Mouse (Mus musculus) forebrain, postnatal 0 days (tissue): Measurements from ENCODE around the gene Eci3. TPM values are rescaled to one million over a fixed set of nuclear protein-coding genes. Genes with fewer than 3 reads are reported as not detected.
A peak's percentile ranks its signal among the peaks of the same experiment; 100 is the strongest.
"Not testable (repeated sequence)": the region's sequence is repeated elsewhere in the genome, so short reads cannot be mapped to it uniquely, and the experiment has no call there.

ENCODE experiments used
- ATAC-seq: fragments of 200-750 bp; cut with Nextera tagmentation; 2 replicates; pipeline ENCODE4 v1.8.0; 2017; ENCODE audit warnings: mild to moderate bottlenecking, moderate library complexity
- DNase-seq: peaks from one replicate; pipeline ENCODE4 v3.0.0-alpha.2; 2015
- H3K27ac ChIP-seq: fragments of 300-500 bp; sonication (generic); 2 replicates; pipeline ENCODE4 v1.5.1; 2014; ENCODE audit warnings: low read depth, mild to moderate bottlenecking, antibody characterized with exemption, low read length, moderate library complexity, mixed read lengths
- H3K27me3 ChIP-seq: fragments of 300-500 bp; sonication (generic); 2 replicates; pipeline ENCODE4 v1.6.1; 2014; ENCODE audit warnings: mild to moderate bottlenecking, low read length, mixed read lengths; ENCODE audit not compliant: insufficient read depth
- H3K36me3 ChIP-seq: fragments of 300-500 bp; sonication (generic); 2 replicates; pipeline ENCODE4 v1.6.1; 2014; ENCODE audit warnings: mild to moderate bottlenecking, moderate library complexity; ENCODE audit not compliant: insufficient read depth
- H3K4me1 ChIP-seq: fragments of 300-500 bp; sonication (generic); 2 replicates; pipeline ENCODE4 v1.6.1; 2014; ENCODE audit warnings: antibody characterized with exemption; ENCODE audit not compliant: insufficient read depth
- H3K4me2 ChIP-seq: fragments of 300-500 bp; sonication (generic); 2 replicates; pipeline ENCODE4 v1.6.1; 2014; ENCODE audit warnings: low read depth, mild to moderate bottlenecking, moderate library complexity
- H3K4me3 ChIP-seq: fragments of 300-500 bp; sonication (generic); 2 replicates; pipeline ENCODE4 v1.5.1; 2014; ENCODE audit warnings: low read depth, low read length, mixed read lengths
- H3K9ac ChIP-seq: fragments of 300-500 bp; sonication (generic); 2 replicates; pipeline ENCODE4 v1.6.1; 2014; ENCODE audit warnings: mild to moderate bottlenecking
- H3K9me3 ChIP-seq: fragments of 300-500 bp; sonication (generic); 2 replicates; pipeline ENCODE4 v1.6.1; 2016; ENCODE audit warnings: low read length
- CTCF ChIP-seq: sonication (generic); IDR thresholded peaks from 2 replicates; pipeline ENCODE4 v1.5.1; 2016; ENCODE audit warnings: antibody characterized with exemption, control low read depth, low read depth
- WGBS: fragments of 180-500 bp; shearing (Covaris S2); extraction: QIAGEN DNeasy Blood & Tissue Kit; methylation state at CpG from one replicate; pipeline ENCODE4 v1.1.7; 2014; 5-methylcytosine and 5-hydroxymethylcytosine counted together
- polyA plus RNA-seq: library from polyadenylated mRNA; unstranded; fragments of >200 nt; fragmentation: Nextera tagmentation; extraction: Ambion mirVana; gene quantifications from 2 replicates; pipeline ENCODE4 v1.2.1, GENCODE M21; 2015
- total RNA-seq: library from RNA; depleted of rRNA; stranded (reverse); fragments of >200 nt; gene quantifications from 2 replicates; pipeline ENCODE4 v1.2.3, GENCODE M21; 2014

The Eci3 gene
- total and polyA plus RNA-seq, 2 experiments from 2014 or later, result 0.23 TPM; not detected in 1

DNA sequence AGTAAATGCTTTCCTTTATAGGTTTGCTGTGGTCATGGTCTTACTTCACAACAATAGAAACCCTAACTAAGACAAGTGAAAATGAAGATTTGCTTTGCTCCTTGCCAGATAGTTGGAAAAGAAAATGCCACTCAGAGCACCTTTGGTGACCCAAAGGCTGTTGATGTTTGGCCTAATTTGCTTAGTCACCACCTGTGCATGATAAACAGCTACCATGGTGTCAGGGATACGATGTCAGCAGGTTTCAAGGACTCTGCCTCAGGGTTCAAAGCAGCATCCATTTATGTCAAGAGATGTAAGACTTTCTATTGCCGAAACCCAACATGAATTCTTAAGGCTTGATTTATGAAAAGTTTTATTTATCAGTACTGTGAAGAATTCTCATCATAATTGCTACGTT lies 13.8 kb upstream of the Eci3 start:
- ATAC-seq, result no peak
- H3K4me2 ChIP-seq, result no peak overlapping the region
- no peaks in the 10 kb centered on the region for H3K27me3 ChIP-seq
- H3K9ac ChIP-seq, result no peak overlapping the region
- no peak for TF ChIP-seq CTCF
- H3K27ac ChIP-seq, result no peak overlapping the region
- H3K36me3 ChIP-seq, result peaks cover 50% of the 10 kb centered on the region
- H3K9me3 ChIP-seq, result no peaks in the 10 kb centered on the region
- no peak overlapping the region for H3K4me3 ChIP-seq
- no peaks in the 10 kb centered on the region for H3K4me1 ChIP-seq
- 96% methylated on average over 3 of the region's 3 CpGs for WGBS
- DNase-seq, result no peak

GRCm38 (mm10) chr13:34976116-34976515 lies 12.5 kb upstream of the Eci3 start:
- no peaks in the 10 kb centered on the region for H3K9me3 ChIP-seq
- TF ChIP-seq CTCF, result no peak
- no peak overlapping the region for H3K4me2 ChIP-seq
- H3K4me3 ChIP-seq, result no peak overlapping the region
- no peak for DNase-seq
- 89% methylated on average over 4 of the region's 4 CpGs for WGBS
- no peak overlapping the region for H3K27ac ChIP-seq
- H3K36me3 ChIP-seq, result peaks cover 38% of the 10 kb centered on the region
- no peaks in the 10 kb centered on the region for H3K27me3 ChIP-seq
- no peak for ATAC-seq
- no peak overlapping the region for H3K9ac ChIP-seq
- no peaks in the 10 kb centered on the region for H3K4me1 ChIP-seq

DNA sequence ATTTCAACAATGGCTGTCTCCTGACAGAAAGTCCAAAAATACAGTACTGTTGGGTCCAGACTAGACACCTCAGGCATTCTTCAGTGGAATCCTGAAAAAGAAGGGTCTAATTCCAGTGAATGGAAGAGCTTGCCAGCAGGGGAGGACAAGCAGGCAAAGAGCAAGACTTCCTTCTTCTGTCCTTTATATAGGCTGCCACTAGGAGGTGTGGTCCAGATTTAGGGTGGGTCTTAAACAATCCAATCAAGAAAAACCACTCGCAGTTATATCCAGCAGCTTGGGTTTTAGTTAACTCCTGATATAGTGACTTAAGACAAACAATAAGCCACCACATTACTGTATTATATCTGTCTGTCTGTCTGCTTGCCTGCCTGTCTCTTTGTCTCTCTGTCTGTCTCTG lies 10.2 kb upstream of the Eci3 start:
- Histone ChIP-seq H3K27me3 (no peaks in the 10 kb centered on the region), H3K4me3 (no peak overlapping the region), H3K9me3 (no peaks in the 10 kb centered on the region), H3K4me2 (no peak overlapping the region), H3K36me3 (peaks cover 19% of the 10 kb centered on the region), H3K27ac (no peak overlapping the region), H3K9ac (no peak overlapping the region), H3K4me1 (no peaks in the 10 kb centered on the region)
- DNase-seq (no peak), ATAC-seq (no peak)
- TF ChIP-seq CTCF, result peak; percentile 9; the same call in 1 of the 2 replicates
- WGBS, result 54% methylated on average over 1 of the region's 1 CpGs

GRCm38 (mm10) chr13:34973149-34973548 lies 9.5 kb upstream of the Eci3 start:
- Histone ChIP-seq H3K4me2 (no peak overlapping the region), H3K4me3 (no peak overlapping the region), H3K27me3 (no peaks in the 10 kb centered on the region), H3K36me3 (peaks cover 13% of the 10 kb centered on the region), H3K9ac (no peak overlapping the region), H3K9me3 (no peaks in the 10 kb centered on the region), H3K4me1 (no peaks in the 10 kb centered on the region), H3K27ac (no peak overlapping the region)
- DNase-seq (no peak), ATAC-seq (no peak)
- WGBS, result 42% methylated on average over 1 of the region's 1 CpGs
- TF ChIP-seq CTCF, result 0 out of 2 replicates have a peak, but pooled peaks have one; percentile 16

DNA sequence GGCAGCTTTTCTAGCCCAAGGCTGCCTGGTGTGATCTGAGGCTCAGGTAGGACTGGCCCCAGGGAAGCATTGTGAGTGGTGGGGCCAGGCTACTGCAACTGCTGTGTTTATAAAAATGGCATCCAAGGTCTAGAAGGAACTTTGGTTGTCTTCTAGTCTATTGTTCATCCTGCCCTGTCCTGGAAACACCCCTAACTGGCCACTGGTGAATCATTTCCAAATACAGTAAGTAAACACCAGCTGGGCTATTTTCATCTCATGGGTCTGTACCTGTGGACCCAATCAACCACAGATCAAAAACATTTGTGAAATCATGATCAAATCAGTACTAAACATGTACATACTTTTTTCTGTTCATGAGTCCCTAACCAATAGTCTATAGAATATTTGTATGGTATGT lies 8.8 kb upstream of the Eci3 start:
- DNase-seq, H3K27ac ChIP-seq, H3K4me3 ChIP-seq, H3K36me3 ChIP-seq, H3K4me1 ChIP-seq, H3K4me2 ChIP-seq, H3K27me3 ChIP-seq, H3K9ac ChIP-seq, ATAC-seq, H3K9me3 ChIP-seq: not testable (repeated sequence)

DNA sequence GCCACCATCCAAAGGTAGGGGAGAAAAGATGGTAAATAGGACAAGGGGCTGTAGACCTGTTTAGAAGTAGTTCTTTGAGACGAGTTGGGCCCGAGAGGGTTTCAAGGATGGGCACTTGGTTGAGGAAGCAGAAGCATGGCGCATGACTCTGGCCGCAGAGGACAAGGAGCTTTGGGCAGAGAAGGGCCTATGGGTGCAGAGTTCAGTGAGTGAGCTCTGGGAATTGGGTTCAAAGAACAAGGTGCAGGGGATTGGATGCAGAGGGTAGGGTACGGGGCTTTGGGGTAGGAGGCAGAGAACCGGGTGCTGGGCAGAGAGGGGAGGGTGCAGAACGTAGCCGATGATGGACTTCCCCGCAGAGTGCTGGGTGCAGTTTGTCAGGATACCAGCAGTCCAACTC lies 2.0 kb upstream of the Eci3 start:
- H3K4me2 ChIP-seq, H3K9me3 ChIP-seq, DNase-seq, H3K4me1 ChIP-seq, H3K27ac ChIP-seq, H3K4me3 ChIP-seq, H3K27me3 ChIP-seq, H3K9ac ChIP-seq, H3K36me3 ChIP-seq, ATAC-seq: not testable (repeated sequence)
- 76% methylated on average over 9 of the region's 9 CpGs for WGBS

DNA sequence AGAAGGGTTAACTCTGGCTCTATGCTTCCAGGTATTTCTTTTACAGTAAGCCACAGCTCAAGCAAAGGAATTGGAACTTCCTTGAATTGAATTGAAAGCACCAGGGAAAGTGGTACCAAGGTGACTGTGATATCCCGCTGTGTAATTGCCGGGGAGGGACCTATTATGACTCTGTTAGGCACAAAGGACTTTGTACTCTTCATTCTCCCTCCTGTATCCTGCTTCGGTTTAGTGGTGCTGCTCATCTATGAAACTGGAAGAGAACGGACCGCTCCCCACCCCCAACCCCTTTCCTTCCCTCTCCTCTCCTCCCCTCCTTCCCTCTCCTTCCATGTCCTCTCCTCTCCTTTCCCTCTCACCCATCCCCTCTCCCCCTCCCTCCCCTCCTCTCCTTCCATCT lies 1.3 kb upstream of the Eci3 start:
- no peak for TF ChIP-seq CTCF
- peak overlapping the region; percentile 68 for H3K4me2 ChIP-seq
- 0 out of 2 replicates have a peak, but pooled peaks cover 4% of the 10 kb centered on the region for H3K4me1 ChIP-seq
- peaks cover 8% of the 10 kb centered on the region; the same call in 1 of the 2 replicates for H3K27me3 ChIP-seq
- H3K36me3 ChIP-seq, result no peaks in the 10 kb centered on the region
- DNase-seq, result no peak
- no peak overlapping the region for H3K27ac ChIP-seq
- ATAC-seq, result no peak
- H3K9ac ChIP-seq, result no peak overlapping the region
- 11% methylated on average over 5 of the region's 5 CpGs for WGBS
- H3K9me3 ChIP-seq, result no peaks in the 10 kb centered on the region
- H3K4me3 ChIP-seq, result peak overlapping the region; percentile 38; the same call in 1 of the 2 replicates

GRCm38 (mm10) chr13:34964419-34964818 lies 809 bp upstream of the Eci3 start:
- 5% methylated on average over 14 of the region's 14 CpGs for WGBS
- Histone ChIP-seq H3K27ac (no peak overlapping the region), H3K4me2 (peak overlapping the region; percentile 68), H3K36me3 (no peaks in the 10 kb centered on the region), H3K4me1 (0 out of 2 replicates have a peak, but pooled peaks cover 4% of the 10 kb centered on the region), H3K9me3 (no peaks in the 10 kb centered on the region), H3K9ac (peak overlapping the region; percentile 18; the same call in 1 of the 2 replicates), H3K27me3 (peaks cover 8% of the 10 kb centered on the region; the same call in 1 of the 2 replicates), H3K4me3 (peak overlapping the region; percentile 38)
- DNase-seq (peak; percentile 36), ATAC-seq (no peak)
- no peak for TF ChIP-seq CTCF
